Mouse (Mus musculus) colon, adult 2 months (tissue): ENCODE measurements around the gene Gpr108. TPM values are rescaled to one million over a fixed set of nuclear protein-coding genes. Genes with fewer than 3 reads are reported as not detected.

Source experiments
- polyA plus RNA-seq: library from polyadenylated mRNA; depleted of rRNA; stranded (reverse); fragments of >200 nt; gene quantifications from 2 replicates; pipeline ENCODE4 v1.2.3, GENCODE M21; 2012; rRNA removed

The Gpr108 gene
- polyA plus RNA-seq = 108 and 126 TPM in 2 replicates

GRCm38 (mm10) chr17:57248201-57248699 lies at the start of gene Gpr108:
TSS of gene Gpr108 (minus strand) at chr17:57248446.

GRCm38 (mm10) chr17:57278943-57279590 lies 30.8 kb upstream of the Gpr108 start, which contains the start of gene Vav1:
TSS of gene Vav1 (plus strand) at chr17:57279100.

GRCm38 (mm10) chr17:57249186-57250181 lies 1.2 kb upstream of the Gpr108 start, which contains the start of gene Trip10:
TSS of gene Trip10 (plus strand) at chr17:57249455.

GRCm38 (mm10) chr17:57228014-57228413 lies 20.2 kb downstream of the Gpr108 start, which contains the start of gene C3:
TSS of gene C3 (minus strand) at chr17:57228136.

GRCm38 (mm10) chr17:57194041-57194507 lies 54.2 kb downstream of the Gpr108 start, which contains the start of gene Tnfsf14:
TSS of gene Tnfsf14 (minus strand) at chr17:57194177.

Other genes starting within 250 kb of the Gpr108 start
- gene Pspn, start 248.4 kb downstream of the Gpr108 start, polyA plus RNA-seq = 0.57 TPM in 1 of 2 replicates, not detected in the other
- gene Gtf2f1, start 237.2 kb downstream of the Gpr108 start, polyA plus RNA-seq = 31.0 and 35.2 TPM in 2 replicates
- 0.24 TPM in 1 of 2 replicates, not detected in the other for gene Gm17949, start 237.0 kb downstream of the Gpr108 start, polyA plus RNA-seq
- gene Khsrp, start 216.9 kb downstream of the Gpr108 start, polyA plus RNA-seq = 83.9 and 101 TPM in 2 replicates
- gene Slc25a41, start 206.8 kb downstream of the Gpr108 start, polyA plus RNA-seq = not detected in 2 replicates
- 237 and 303 TPM in 2 replicates for gene Crb3, start 189.3 kb downstream of the Gpr108 start, polyA plus RNA-seq
- gene Slc25a23, start 188.6 kb downstream of the Gpr108 start, polyA plus RNA-seq = 33.4 and 39.0 TPM in 2 replicates
- 3.9 and 4.8 TPM in 2 replicates for gene Dennd1c, start 169.9 kb downstream of the Gpr108 start, polyA plus RNA-seq
- gene Tubb4a, start 160.7 kb downstream of the Gpr108 start, polyA plus RNA-seq = 8.0 and 8.8 TPM in 2 replicates
- 2.2 and 2.3 TPM in 2 replicates for gene Tnfsf9, start 143.1 kb downstream of the Gpr108 start, polyA plus RNA-seq
- gene Cd70, start 98.7 kb downstream of the Gpr108 start, polyA plus RNA-seq = not detected in 2 replicates
- 0.48 and 0.52 TPM in 2 replicates for gene Tnfsf14, start 54.3 kb downstream of the Gpr108 start, polyA plus RNA-seq
- 40.1 and 41.4 TPM in 2 replicates for gene C3, start 20.3 kb downstream of the Gpr108 start, polyA plus RNA-seq
- 46.6 and 47.7 TPM in 2 replicates for gene Trip10, start 1.0 kb upstream of the Gpr108 start, polyA plus RNA-seq
- 5.4 TPM in 2 replicates for gene Vav1, start 30.7 kb upstream of the Gpr108 start, polyA plus RNA-seq
- gene Adgre1, start 110.2 kb upstream of the Gpr108 start, polyA plus RNA-seq = 6.2 and 6.5 TPM in 2 replicates